Mouse (Mus musculus) liver, adult 2 months (tissue): Measurements from ENCODE around the gene Pdzrn3.

Experiments used
- CTCF ChIP-seq: fragments of 200-500 bp; IDR thresholded peaks from 2 replicates; pipeline ENCODE4 v1.5.1; 2011; ENCODE audit warnings: low read depth, low read length, control low read depth
- POLR2A ChIP-seq: fragments of 200-500 bp; IDR thresholded peaks from 2 replicates; pipeline ENCODE4 v1.6.1; 2011; ENCODE audit warnings: low read length, control low read depth; ENCODE audit not compliant: insufficient read depth; ENCODE audit errors: extremely low read depth

- no peak for TF ChIP-seq CTCF
- TF ChIP-seq POLR2A, result no peak
Measured at GRCm38 (mm10) chr6:101278286-101278932, 99.3 kb downstream of the Pdzrn3 start.
